Comparison of ENCODE assay signal across 25 mouse cellular contexts in the genomic region with DNA sequence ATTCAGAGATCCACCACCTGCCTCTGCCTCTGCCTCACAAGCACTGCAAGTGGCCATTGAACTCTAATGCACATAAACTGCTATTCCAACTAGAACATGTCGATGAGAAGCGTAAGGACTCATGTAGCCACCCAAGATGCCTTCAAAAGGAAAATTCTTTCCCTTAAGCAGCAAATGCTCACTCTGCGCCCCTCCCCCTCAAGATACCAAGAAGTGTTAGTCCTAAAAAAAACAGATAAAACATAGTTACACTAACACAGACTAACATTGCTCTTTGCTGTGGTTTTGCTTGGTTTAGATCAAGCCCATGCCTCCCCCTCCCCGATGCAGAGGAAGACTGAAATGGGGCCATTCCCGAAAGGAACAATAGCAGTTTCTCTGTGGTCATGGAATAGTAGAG.
DNase-seq lines count a peak whose midpoint lies in the region; ATAC-seq and TF ChIP-seq lines count a peak whose summit lies in the region.
"Had no signal": no experiment of that assay in that cellular context is flagged by ENCODE, and none has a peak within 500 bp of the region (broad histone marks: within the 10 kb centered on the region; RNA-seq: fewer than 3 reads in every experiment).

No protein-coding gene starts in this region.

- no peaks in the 10 kb centered on the region for H3K9me3 ChIP-seq in forebrain, embryonic 12.5 days
- H3K9me3 ChIP-seq in forebrain, embryonic 16.5 days (ENCODE audit: control insufficient read depth, low read length) = no peaks in the 10 kb centered on the region
- H3K9me3 ChIP-seq: embryonic facial prominence, embryonic 15.5 days; forebrain, embryonic 10.5 days; forebrain, embryonic 15.5 days; heart, embryonic 15.5 days; hindbrain, embryonic 13.5 days had no signal

- no peak for TF ChIP-seq CTCF in thymus, adult 2 months (IDR thresholded peaks at IDR 0.05; ENCODE audit: borderline replicate concordance, control insufficient read depth, extremely low read depth, insufficient read depth, low read length, poor library complexity)
- no peak for TF ChIP-seq CTCF in gastrocnemius, adult 2 months (IDR thresholded peaks at IDR 0.05)

- no peaks in the 10 kb centered on the region for H3K27me3 ChIP-seq in forebrain, embryonic 12.5 days
- H3K27me3 ChIP-seq in forebrain, embryonic 16.5 days (replicated peaks; ENCODE audit: control insufficient read depth, insufficient read depth, low read length) = no peaks in the 10 kb centered on the region
- no peaks in the 10 kb centered on the region for H3K27me3 ChIP-seq in thymus, adult 2 months (ENCODE audit: control insufficient read depth, insufficient read depth, low read length)
- H3K27me3 ChIP-seq: embryonic facial prominence, embryonic 15.5 days; forebrain, embryonic 15.5 days; heart, embryonic 15.5 days; hindbrain, embryonic 13.5 days; Patski had no signal

- 94% methylated on average over 5 of the region's 5 CpGs for WGBS in forebrain, embryonic 12.5 days
- 87% methylated on average over 5 of the region's 5 CpGs for WGBS in forebrain, embryonic 16.5 days
- 22% methylated on average over 5 of the region's 5 CpGs for WGBS in thymus, adult 2 months

- peaks cover 8% of the 10 kb centered on the region for H3K4me1 ChIP-seq in forebrain, embryonic 12.5 days
- peaks cover 7% of the 10 kb centered on the region; the same call in 1 of the 2 replicates for H3K4me1 ChIP-seq in forebrain, embryonic 16.5 days (replicated peaks; ENCODE audit: control insufficient read depth, insufficient read depth, low read length)
- H3K4me1 ChIP-seq in thymus, adult 2 months (replicated peaks; ENCODE audit: control insufficient read depth, insufficient read depth, low read length) = peaks cover 37% of the 10 kb centered on the region

- no peaks in the 10 kb centered on the region for H3K36me3 ChIP-seq in forebrain, embryonic 12.5 days (replicated peaks)
- no peaks in the 10 kb centered on the region for H3K36me3 ChIP-seq in forebrain, embryonic 16.5 days (ENCODE audit: control insufficient read depth, insufficient read depth)
- no peaks in the 10 kb centered on the region for H3K36me3 ChIP-seq in thymus, adult 2 months (ENCODE audit: control insufficient read depth, insufficient read depth, low read length)
- H3K36me3 ChIP-seq: embryonic facial prominence, embryonic 15.5 days; forebrain, embryonic 10.5 days; forebrain, embryonic 15.5 days; heart, embryonic 15.5 days; hindbrain, embryonic 13.5 days had no signal

- DNase-seq in thymus, adult 2 months = peak; percentile 51
- peak; percentile 53 for DNase-seq in thymus, postnatal 25 days
- DNase-seq in urinary bladder, postnatal 10 days (ENCODE audit: low spot score) = no peak
- DNase-seq in gastrocnemius, adult 2 months = no peak
- DNase-seq in kidney, adult 18-20 months = no peak
- DNase-seq: adrenal gland, adult 2 months; adrenal gland, postnatal 36 days; B cell, adult 2 months; cerebellum, adult 2 months; cerebellum, postnatal 14 days; embryo, embryonic 11 days; gastrocnemius, postnatal 14 days; heart, adult 2 months; heart, postnatal 14 days had no signal

- no peak for TF ChIP-seq POLR2A in thymus, adult 2 months (IDR thresholded peaks at IDR 0.05; ENCODE audit: control insufficient read depth, extremely low read depth, insufficient read depth, low read length, poor library complexity)

- no peak overlapping the region for H3K9ac ChIP-seq in forebrain, embryonic 12.5 days
- no peak overlapping the region for H3K9ac ChIP-seq in forebrain, embryonic 16.5 days (replicated peaks; ENCODE audit: low read depth, low read length)
- H3K9ac ChIP-seq: embryonic facial prominence, embryonic 15.5 days; forebrain, embryonic 15.5 days; heart, embryonic 15.5 days; hindbrain, embryonic 13.5 days had no signal

- no peak overlapping the region for H3K4me3 ChIP-seq in forebrain, embryonic 12.5 days (replicated peaks)
- H3K4me3 ChIP-seq in forebrain, embryonic 16.5 days (replicated peaks; ENCODE audit: low read length) = no peak overlapping the region
- H3K4me3 ChIP-seq in thymus, adult 2 months (ENCODE audit: control insufficient read depth, insufficient read depth, low read length) = no peak overlapping the region
- H3K4me3 ChIP-seq in gastrocnemius, adult 2 months = no peak overlapping the region
- H3K4me3 ChIP-seq: embryonic facial prominence, embryonic 15.5 days; erythroblast, embryonic 14.5 days; forebrain, embryonic 10.5 days; forebrain, embryonic 15.5 days; heart, adult 2 months; heart, embryonic 15.5 days; hindbrain, embryonic 13.5 days had no signal

- H3K27ac ChIP-seq in forebrain, embryonic 12.5 days = 0 out of 2 replicates have a peak overlapping the region, but pooled peaks have one; percentile 42
- H3K27ac ChIP-seq in forebrain, embryonic 16.5 days (ENCODE audit: low read length) = no peak overlapping the region
- H3K27ac ChIP-seq in thymus, adult 2 months (ENCODE audit: control insufficient read depth, insufficient read depth, low read length) = no peak overlapping the region
- no peak overlapping the region for H3K27ac ChIP-seq in gastrocnemius, adult 2 months
- H3K27ac ChIP-seq: embryonic facial prominence, embryonic 15.5 days; forebrain, embryonic 10.5 days; forebrain, embryonic 15.5 days; heart, adult 2 months; heart, embryonic 15.5 days; hindbrain, embryonic 13.5 days; hindbrain, postnatal 0 days had no signal

- no peak overlapping the region for H3K4me2 ChIP-seq in forebrain, embryonic 12.5 days
- H3K4me2 ChIP-seq in forebrain, embryonic 16.5 days (ENCODE audit: low read length) = no peak overlapping the region
- H3K4me2 ChIP-seq: embryonic facial prominence, embryonic 15.5 days; forebrain, embryonic 15.5 days; heart, embryonic 11.5 days; heart, embryonic 15.5 days; hindbrain, embryonic 13.5 days had no signal

- no peak for ATAC-seq in forebrain, embryonic 12.5 days (ENCODE audit: low FRiP score)
- ATAC-seq in forebrain, embryonic 16.5 days = no peak
- ATAC-seq: forebrain, embryonic 15.5 days; hindbrain, postnatal 0 days; Patski had no signal

- intact Hi-C loops in gastrocnemius, adult 2 months (cut with DNase I) = loop anchor here (5.0 kb wide), 1 partner anchor 41 kb away; no protein-coding TSS in a partner anchor

Comparison
In these comparisons a context has a peak if more than half of its experiments do, and no peak if none do; other contexts are left out.
1. DNase-seq: peak in thymus, adult 2 months (single experiment) and thymus, postnatal 25 days (single experiment); none in urinary bladder, postnatal 10 days (single experiment), gastrocnemius, adult 2 months (single experiment) and kidney, adult 18-20 months (single experiment).